Mouse (Mus musculus) lung, postnatal 10 days (tissue): ENCODE results near the gene Myom1.

Experiments
- DNase-seq: peaks from one replicate; pipeline ENCODE4 v3.0.0; 2021

The Myom1 gene

DNA sequence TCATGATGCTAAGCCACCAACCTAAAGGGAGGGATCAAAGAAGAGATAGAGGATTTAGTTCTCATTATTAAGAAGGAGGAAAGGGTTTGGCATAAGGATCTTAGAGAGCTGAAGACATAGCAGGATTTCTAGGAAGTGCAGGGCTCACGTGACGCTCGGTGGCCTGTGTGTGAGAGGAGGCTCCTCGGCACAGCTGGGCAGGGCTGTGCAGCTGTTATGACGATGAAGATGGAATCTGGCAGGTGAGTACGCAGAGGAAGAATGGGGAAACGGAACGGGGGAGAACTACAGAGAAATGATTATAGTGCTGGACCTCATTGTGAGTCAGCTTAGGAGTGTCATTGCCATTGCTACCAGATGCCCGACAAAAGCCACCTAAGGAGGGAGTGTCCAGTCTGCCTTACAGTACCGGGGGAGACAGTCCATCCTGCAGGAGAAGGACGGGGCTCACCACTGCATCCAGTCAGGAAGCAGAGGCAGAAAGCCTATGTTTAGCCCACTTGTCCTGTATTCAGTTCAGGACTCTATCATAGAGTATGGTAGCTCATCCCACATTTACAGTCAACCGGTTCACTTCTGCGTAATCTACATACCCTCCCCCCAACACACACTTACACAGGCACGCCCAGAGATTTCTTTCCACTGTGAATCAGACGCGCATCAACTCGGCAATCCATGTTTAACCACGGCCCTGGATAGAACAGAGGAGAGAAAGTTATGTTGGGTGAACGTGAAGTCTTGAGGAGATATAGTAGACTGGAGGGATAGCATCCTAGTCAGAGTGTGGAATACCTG, 142.1 kb downstream of the Myom1 start:
- DNase-seq = no peak

DNA sequence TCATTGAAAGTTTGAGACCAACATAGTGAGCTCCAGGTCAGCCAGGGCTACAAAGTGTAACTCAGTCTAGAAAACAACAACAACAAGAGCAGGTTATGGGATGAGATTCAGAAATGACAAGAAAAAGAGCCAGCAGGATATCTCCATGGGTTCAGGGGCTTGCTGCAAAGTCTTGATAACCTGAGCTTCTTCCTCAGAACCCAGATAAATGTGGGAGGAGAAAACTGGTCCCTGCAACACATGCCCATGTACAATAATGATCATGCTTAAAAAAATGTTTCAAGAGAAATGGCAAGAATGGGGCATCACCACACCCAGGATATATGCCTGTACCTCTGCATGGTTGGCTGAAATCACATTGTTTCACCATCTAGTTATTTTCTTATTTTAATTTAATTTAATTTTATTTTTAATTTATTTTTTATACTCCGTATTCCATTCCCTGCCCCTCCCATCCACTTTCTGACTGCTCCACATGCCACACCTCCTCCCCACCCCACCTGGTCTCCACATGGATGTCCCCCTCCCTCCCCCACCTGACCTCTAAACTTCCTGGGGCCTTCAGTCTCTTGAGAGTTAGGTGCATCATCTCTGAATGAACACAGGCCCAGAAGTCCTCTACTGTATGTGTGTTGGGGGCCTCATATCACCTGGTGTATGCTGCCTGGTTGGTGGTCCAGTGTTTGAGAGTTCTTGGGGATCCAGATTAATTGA, 143.0 kb downstream of the Myom1 start:
- DNase-seq = no peak

DNA sequence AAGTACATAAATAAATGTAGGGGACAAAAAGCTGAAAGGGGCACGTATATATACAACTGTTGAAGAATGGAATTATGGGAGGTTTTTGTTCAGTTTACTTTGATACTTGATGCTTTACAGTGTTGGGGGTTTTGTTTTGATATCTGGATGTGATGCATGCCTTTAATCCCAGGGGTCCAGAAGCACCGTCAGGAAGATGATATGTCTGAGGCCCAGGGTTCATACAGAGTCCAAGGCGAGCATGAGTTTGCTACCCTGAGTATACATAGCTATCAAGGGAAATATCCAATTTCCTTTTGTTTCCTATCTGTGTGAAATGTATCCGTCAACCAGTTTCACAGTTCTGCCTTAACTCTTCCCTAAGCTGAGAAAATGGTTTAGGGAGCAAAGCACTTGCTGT, 150.9 kb downstream of the Myom1 start:
- no peak for DNase-seq

DNA sequence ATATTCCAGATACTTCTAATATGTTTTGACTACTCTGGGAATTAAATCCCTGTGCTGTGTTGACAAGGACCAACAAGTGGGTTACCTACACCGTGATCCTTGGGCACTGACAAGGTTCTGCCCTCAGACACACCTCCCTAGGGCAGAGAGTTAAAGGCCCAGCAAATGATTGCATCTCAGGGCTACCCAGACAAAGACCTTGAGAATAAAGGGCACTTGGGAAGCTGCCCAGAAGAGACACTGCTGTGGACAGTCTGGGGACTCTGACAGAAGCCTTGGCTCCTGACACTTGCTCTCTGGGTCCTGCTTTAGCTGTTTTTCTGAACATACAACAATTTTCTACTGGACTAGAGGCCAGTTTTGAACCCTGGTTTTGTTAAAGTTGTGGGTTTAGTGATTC, 152.8 kb downstream of the Myom1 start:
- DNase-seq = no peak

DNA sequence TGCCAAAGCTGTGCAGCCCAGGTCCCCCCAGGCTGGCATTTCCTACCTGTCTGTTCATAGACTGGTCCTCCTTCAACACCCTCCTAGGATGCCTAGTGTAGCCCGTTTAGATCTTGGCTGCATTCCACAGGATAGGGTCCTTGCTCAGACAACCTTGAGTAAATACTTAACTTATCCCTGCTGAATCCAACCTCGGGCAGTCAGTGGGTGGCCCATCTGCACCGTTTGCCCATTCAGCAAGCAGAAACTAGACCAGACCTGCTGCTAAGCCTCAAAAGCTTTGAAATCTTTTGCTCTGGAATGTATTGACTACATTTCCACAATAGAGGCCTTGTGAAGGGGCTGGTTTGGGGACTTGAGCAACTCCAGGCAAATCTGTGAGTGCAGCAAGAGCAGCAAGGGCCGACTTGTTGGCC, 156.7 kb downstream of the Myom1 start:
- DNase-seq = peak; percentile 31

DNA sequence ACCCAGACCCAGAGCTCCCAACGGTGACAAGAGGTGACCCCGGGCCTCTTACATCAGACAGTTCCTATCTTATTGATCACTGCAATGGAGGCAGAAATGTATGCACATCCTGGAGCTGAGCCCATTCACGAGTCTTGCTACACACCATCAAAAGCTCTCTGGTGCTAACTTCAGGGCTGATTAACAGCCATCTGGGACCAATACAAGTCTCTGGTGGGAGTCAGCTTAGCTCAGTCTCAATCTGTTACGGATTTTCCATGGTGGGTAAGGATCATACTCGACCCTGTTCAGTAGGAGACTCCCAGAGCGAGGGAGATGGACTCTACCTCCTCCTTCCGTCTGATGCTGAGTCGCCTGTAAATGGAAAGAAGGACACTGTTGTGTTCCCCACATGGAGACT, 157.3 kb downstream of the Myom1 start:
- no peak for DNase-seq

DNA sequence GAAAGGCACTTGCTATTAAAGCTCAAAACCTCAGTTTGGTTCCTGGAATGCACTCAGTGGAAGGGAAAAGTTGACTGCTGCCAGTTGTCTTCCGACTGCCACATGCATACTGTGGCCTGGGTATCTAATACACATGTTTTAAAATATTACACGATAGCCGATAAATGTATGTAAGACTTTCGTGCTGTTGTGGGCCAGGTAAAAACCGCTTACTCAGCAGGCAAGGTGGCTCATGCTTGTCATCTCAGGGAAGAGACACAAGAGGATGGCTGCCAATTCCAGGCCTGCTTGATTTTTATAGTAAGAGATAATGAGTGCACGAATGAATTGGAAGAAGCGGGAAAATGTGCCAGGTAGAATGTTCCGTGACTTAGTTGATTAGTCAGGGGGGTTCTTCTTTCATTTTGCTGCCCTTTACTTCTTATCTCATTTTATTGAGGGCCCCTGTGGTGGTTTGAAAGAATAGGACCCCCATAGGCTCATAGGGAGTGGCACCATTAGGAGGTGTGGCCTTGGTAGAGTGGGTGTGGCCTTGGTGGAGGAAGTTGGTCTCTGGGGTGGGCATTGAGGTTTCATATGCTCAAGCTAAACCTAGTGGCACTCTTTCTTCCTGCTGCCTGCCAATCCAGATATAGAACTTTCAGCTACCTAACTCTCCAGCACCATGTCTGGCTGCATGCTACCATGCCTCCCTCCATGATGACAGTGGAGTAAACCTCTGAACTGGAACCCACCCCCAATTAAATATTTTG, 158.0 kb downstream of the Myom1 start:
- DNase-seq = no peak

DNA sequence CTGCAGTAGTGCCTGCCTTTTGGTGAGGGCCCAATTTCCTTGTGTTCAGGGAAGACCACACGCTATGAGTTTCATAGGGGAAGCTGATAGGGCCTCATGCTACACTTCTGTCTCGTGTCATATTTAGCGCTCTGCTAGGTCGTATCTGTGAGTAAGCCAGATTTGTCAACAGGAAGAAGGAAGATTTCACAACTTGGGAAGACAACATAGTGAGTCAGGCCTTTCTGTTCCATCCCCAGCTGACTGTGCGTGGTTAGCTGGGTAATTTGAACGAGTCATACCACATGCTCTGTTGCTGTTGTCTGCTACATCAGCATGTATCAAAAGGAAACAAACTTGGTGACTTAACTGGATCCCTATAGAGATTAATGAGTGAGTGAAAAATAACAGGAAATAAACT, 162.6 kb downstream of the Myom1 start:
- no peak for DNase-seq

DNA sequence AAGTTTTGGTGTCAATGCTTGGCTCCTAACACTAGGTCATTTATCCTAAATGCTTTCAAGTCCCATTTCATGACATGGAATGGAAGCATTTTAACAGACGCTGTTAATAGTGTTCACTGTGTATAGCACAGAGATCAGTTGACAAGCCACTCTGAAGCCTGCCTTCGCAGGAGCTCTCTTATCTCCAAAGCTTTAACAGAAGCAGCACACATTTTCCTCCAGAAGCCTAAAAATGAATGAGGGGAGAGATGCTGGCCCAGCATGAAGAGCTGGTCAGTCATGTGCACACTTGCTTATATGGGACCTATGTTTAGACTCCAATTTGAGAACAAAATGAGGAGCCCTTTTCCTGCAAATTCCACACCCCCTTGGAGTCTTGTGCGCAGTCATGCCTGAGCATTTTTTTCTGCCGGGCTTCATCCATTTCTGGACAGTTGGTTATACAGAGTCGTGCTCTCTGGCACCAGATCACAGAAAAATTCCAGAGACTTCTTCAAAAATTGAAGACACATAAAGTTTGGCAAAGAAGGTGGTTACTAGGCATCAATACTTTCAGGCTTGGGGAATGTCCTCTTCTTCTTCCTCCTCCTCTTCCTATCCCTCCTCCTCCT, 165.9 kb downstream of the Myom1 start:
- no peak for DNase-seq

DNA sequence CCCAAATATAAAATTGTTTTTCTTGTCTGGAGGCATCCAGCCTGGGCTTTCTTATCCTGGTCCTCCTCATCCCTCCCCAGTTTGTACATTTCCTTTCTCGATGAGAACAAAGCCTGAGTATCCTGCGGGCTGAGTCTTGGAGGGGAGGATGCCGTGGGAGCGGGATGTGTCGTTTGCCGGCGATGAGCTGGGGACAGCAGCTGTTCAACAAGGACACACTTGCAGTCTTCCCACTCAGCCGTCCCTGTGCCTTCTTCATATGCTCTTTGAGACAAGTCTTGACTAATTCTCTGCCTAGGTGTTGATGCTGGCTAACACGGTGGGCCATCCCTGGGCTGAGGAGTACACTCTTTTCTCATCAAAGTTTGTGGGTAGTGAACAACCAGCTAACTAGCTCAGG, 166.4 kb downstream of the Myom1 start:
- no peak for DNase-seq

DNA sequence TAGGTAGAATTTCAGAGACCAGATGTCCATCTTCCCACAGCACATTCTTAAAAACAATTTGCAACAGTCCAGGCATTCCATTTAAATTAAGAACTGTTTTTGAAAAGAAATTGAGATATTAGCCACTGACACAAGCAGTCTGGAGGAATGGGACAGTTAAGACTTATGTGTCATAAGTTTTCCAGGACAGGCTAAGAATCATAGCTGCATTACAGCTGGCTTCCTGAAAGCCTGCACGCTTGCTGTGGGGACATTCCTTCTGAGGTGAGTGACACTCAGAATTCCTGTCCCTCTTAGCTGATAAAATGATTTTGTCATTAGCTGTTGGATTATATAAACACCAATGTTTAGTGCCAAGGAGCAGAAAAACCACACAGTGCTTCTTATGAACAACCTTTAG, 167.2 kb downstream of the Myom1 start:
- DNase-seq = no peak

DNA sequence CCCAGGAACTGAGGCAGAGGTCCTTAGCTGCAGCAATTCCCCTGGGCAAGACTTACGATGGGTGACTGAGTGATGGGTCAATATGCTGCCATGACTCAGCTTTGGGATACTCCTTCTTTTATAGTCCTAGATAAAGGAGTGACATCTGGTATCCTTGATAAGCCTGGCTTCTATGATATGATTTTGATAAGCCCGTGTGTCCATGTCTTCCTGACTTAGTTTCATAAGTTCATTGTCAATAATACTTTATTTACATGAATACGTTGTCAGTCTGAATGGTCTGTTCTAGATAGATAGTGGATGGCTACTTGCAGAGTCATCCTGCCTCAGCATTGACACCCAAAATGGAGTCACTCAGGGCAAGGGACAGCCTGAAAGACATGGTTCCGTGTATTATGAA, 168.7 kb downstream of the Myom1 start:
- DNase-seq = no peak
